Mouse (Mus musculus) G1E (cell line): Measurements from ENCODE around the gene Ndufa13.

Experiments
- CTCF ChIP-seq: IDR thresholded peaks from 2 replicates; pipeline ENCODE4 v1.5.1; 2012; ENCODE audit warnings: low read depth, low read length, inconsistent platforms, mixed read lengths
- TAL1 ChIP-seq: conservative IDR thresholded peaks from 2 replicates; pipeline ENCODE4 v1.6.1; 2012; ENCODE audit warnings: low read depth, low read length, inconsistent platforms, mixed read lengths

GRCm38 (mm10) chr8:69890813-69891241 is 11.5 kb downstream of the Ndufa13 start:
- TF ChIP-seq CTCF (no peak), TAL1 (no peak)
